Mouse (Mus musculus) liver, embryonic 13.5 days (tissue): ENCODE measurements around the gene Capn8. TPM values are rescaled to one million over a fixed set of nuclear protein-coding genes. Genes with fewer than 3 reads are reported as not detected.

Experiments used
- ATAC-seq: fragments of 200-750 bp; cut with Nextera tagmentation; 2 replicates; pipeline ENCODE4 v1.8.0; 2017; ENCODE audit warnings: low read depth, mild to moderate bottlenecking, moderate number of reproducible peaks, moderate library complexity
- DNase-seq: peaks from one replicate; pipeline ENCODE4 v3.0.0; 2022
- H3K27ac ChIP-seq: fragments of 300-500 bp; sonication (generic); 2 replicates; pipeline ENCODE4 v1.5.1; 2015; ENCODE audit warnings: moderate library complexity, mild to moderate bottlenecking, inconsistent platforms
- H3K27me3 ChIP-seq: fragments of 300-500 bp; sonication (generic); 2 replicates; pipeline ENCODE4 v1.6.1; 2015; ENCODE audit warnings: mild to moderate bottlenecking, inconsistent platforms
- H3K36me3 ChIP-seq: fragments of 300-500 bp; sonication (generic); 2 replicates; pipeline ENCODE4 v1.6.1; 2015; ENCODE audit warnings: mild to moderate bottlenecking, inconsistent platforms
- H3K4me1 ChIP-seq: fragments of 300-500 bp; sonication (generic); replicated peaks from 2 replicates; pipeline ENCODE4 v1.6.1; 2015; ENCODE audit warnings: inconsistent platforms
- H3K4me2 ChIP-seq: fragments of 300-500 bp; sonication (generic); 2 replicates; pipeline ENCODE4 v1.6.1; 2015; ENCODE audit warnings: inconsistent platforms, mild to moderate bottlenecking, moderate library complexity
- H3K4me3 ChIP-seq: fragments of 300-500 bp; sonication (generic); replicated peaks from 2 replicates; pipeline ENCODE4 v1.5.1; 2015; ENCODE audit warnings: mild to moderate bottlenecking, inconsistent platforms
- H3K9ac ChIP-seq: fragments of 300-500 bp; sonication (generic); 2 replicates; pipeline ENCODE4 v1.6.1; 2015; ENCODE audit warnings: mild to moderate bottlenecking, inconsistent platforms
- H3K9me3 ChIP-seq: fragments of 300-500 bp; sonication (generic); replicated peaks from 2 replicates; pipeline ENCODE4 v1.6.1; 2016; ENCODE audit warnings: inconsistent platforms
- WGBS: fragments of 180-500 bp; shearing (Covaris S2); methylation state at CpG from one replicate; pipeline ENCODE4 v1.1.7; 2015; ENCODE audit not compliant: insufficient replicate concordance; 5-methylcytosine and 5-hydroxymethylcytosine counted together
- polyA plus RNA-seq: library from polyadenylated mRNA; unstranded; fragments of >200 nt; fragmentation: Nextera tagmentation; extraction: Ambion mirVana; gene quantifications from 2 replicates; pipeline ENCODE4 v1.2.1, GENCODE M21; 2015

The Capn8 gene
- polyA plus RNA-seq, 1 experiment from 2014 or later: not detected

- H3K4me3 ChIP-seq: no peak overlapping the region
- WGBS: 67% methylated on average over 3 of the region's 3 CpGs
- H3K4me1 ChIP-seq: peaks cover 9% of the 10 kb centered on the region; the same call in 1 of the 2 replicates
- H3K36me3 ChIP-seq: no peaks in the 10 kb centered on the region
- no peak overlapping the region for H3K27ac ChIP-seq
- H3K4me2 ChIP-seq: no peak overlapping the region
- peaks cover 4% of the 10 kb centered on the region; the same call in 1 of the 2 replicates for H3K27me3 ChIP-seq
- no peaks in the 10 kb centered on the region for H3K9me3 ChIP-seq
- H3K9ac ChIP-seq: no peak overlapping the region
- ATAC-seq: no peak
- no peak for DNase-seq
These were observed 39.2 kb upstream of the Capn8 start for GRCm38 (mm10) chr1:182525601-182526000.

- 51% methylated on average over 13 of the region's 13 CpGs for WGBS
- Histone ChIP-seq H3K4me3 (no peak overlapping the region), H3K9me3 (no peaks in the 10 kb centered on the region), H3K4me2 (no peak overlapping the region), H3K36me3 (no peaks in the 10 kb centered on the region), H3K27me3 (peaks cover 4% of the 10 kb centered on the region; the same call in 1 of the 2 replicates), H3K27ac (no peak overlapping the region), H3K4me1 (peaks cover 9% of the 10 kb centered on the region; the same call in 1 of the 2 replicates), H3K9ac (no peak overlapping the region)
- ATAC-seq (no peak; the same call in 1 of the 2 replicates), DNase-seq (no peak)
These were observed 37.5 kb upstream of the Capn8 start for GRCm38 (mm10) chr1:182527261-182527766.

- no peak for DNase-seq
- 4% methylated on average over 19 of the region's 19 CpGs for WGBS
- peak; percentile 51; the same call in 1 of the 2 replicates for ATAC-seq
- Histone ChIP-seq H3K4me1 (peaks cover 9% of the 10 kb centered on the region; the same call in 1 of the 2 replicates), H3K9me3 (no peaks in the 10 kb centered on the region), H3K27me3 (peaks cover 4% of the 10 kb centered on the region; the same call in 1 of the 2 replicates), H3K4me3 (no peak overlapping the region), H3K27ac (no peak overlapping the region), H3K4me2 (peak overlapping the region; percentile 25), H3K9ac (no peak overlapping the region), H3K36me3 (no peaks in the 10 kb centered on the region)
These were observed 36.6 kb upstream of the Capn8 start for GRCm38 (mm10) chr1:182527921-182528858.

GRCm38 (mm10) chr1:182533583-182533982 is 31.2 kb upstream of the Capn8 start:
- Histone ChIP-seq H3K27ac (no peak overlapping the region), H3K9me3 (no peaks in the 10 kb centered on the region), H3K4me3 (no peak overlapping the region), H3K36me3 (no peaks in the 10 kb centered on the region), H3K27me3 (no peaks in the 10 kb centered on the region), H3K4me1 (peaks cover 2% of the 10 kb centered on the region; the same call in 1 of the 2 replicates), H3K4me2 (no peak overlapping the region), H3K9ac (no peak overlapping the region)
- WGBS: 46% methylated on average over 3 of the region's 3 CpGs
- ATAC-seq: no peak
- DNase-seq: no peak

GRCm38 (mm10) chr1:182535080-182535481 is 29.7 kb upstream of the Capn8 start:
- Histone ChIP-seq H3K4me3 (no peak overlapping the region), H3K4me2 (no peak overlapping the region)
- WGBS: 69% methylated on average over 3 of the region's 3 CpGs

GRCm38 (mm10) chr1:182539023-182539940 is 25.5 kb upstream of the Capn8 start:
- Histone ChIP-seq H3K27ac (no peak overlapping the region), H3K9me3 (no peaks in the 10 kb centered on the region), H3K36me3 (no peaks in the 10 kb centered on the region), H3K4me1 (no peaks in the 10 kb centered on the region), H3K9ac (0 out of 2 replicates have a peak overlapping the region, but pooled peaks have one; percentile 36), H3K4me3 (peak overlapping the region; percentile 29), H3K27me3 (no peaks in the 10 kb centered on the region), H3K4me2 (peak overlapping the region; percentile 47)
- ATAC-seq (peak; percentile 48; the same call in 1 of the 2 replicates), DNase-seq (peak; percentile 32)
- 17% methylated on average over 9 of the region's 9 CpGs for WGBS

More at GRCm38 (mm10) chr1:182535080-182535481, 29.7 kb upstream of the Capn8 start:
- Histone ChIP-seq H3K27ac (no peak overlapping the region), H3K9ac (no peak overlapping the region), H3K9me3 (no peaks in the 10 kb centered on the region), H3K36me3 (no peaks in the 10 kb centered on the region), H3K4me1 (no peaks in the 10 kb centered on the region), H3K27me3 (no peaks in the 10 kb centered on the region)
- no peak for DNase-seq
- no peak for ATAC-seq

- ATAC-seq (no peak), DNase-seq (no peak)
- H3K4me1 ChIP-seq: no peaks in the 10 kb centered on the region
- WGBS: 63% methylated on average over 5 of the region's 5 CpGs
- H3K27ac ChIP-seq: no peak overlapping the region
- H3K9me3 ChIP-seq: no peaks in the 10 kb centered on the region
- H3K4me2 ChIP-seq: no peak overlapping the region
- H3K36me3 ChIP-seq: no peaks in the 10 kb centered on the region
- no peak overlapping the region for H3K9ac ChIP-seq
- no peak overlapping the region for H3K4me3 ChIP-seq
- no peaks in the 10 kb centered on the region for H3K27me3 ChIP-seq
These were observed 22.7 kb upstream of the Capn8 start for GRCm38 (mm10) chr1:182542110-182542509.

- 40% methylated on average over 8 of the region's 8 CpGs for WGBS
- Histone ChIP-seq H3K27ac (no peak overlapping the region), H3K9me3 (no peaks in the 10 kb centered on the region)
These were observed 21.7 kb upstream of the Capn8 start for GRCm38 (mm10) chr1:182543136-182543535.

GRCm38 (mm10) chr1:182543906-182544305 is 20.9 kb upstream of the Capn8 start:
- ATAC-seq (no peak), DNase-seq (no peak)
- H3K27me3 ChIP-seq: no peaks in the 10 kb centered on the region
- H3K4me3 ChIP-seq: no peak overlapping the region
- no peak overlapping the region for H3K4me2 ChIP-seq
- no peaks in the 10 kb centered on the region for H3K36me3 ChIP-seq
- 48% methylated on average over 1 of the region's 1 CpGs for WGBS
- H3K4me1 ChIP-seq: no peaks in the 10 kb centered on the region
- H3K9me3 ChIP-seq: no peaks in the 10 kb centered on the region
- H3K9ac ChIP-seq: no peak overlapping the region
- H3K27ac ChIP-seq: no peak overlapping the region

More at GRCm38 (mm10) chr1:182543136-182543535, 21.7 kb upstream of the Capn8 start:
- H3K36me3 ChIP-seq: no peaks in the 10 kb centered on the region
- H3K4me1 ChIP-seq: no peaks in the 10 kb centered on the region
- no peak overlapping the region for H3K9ac ChIP-seq
- no peak overlapping the region for H3K4me3 ChIP-seq
- ATAC-seq (no peak), DNase-seq (no peak)
- no peak overlapping the region for H3K4me2 ChIP-seq
- no peaks in the 10 kb centered on the region for H3K27me3 ChIP-seq

- Histone ChIP-seq H3K27ac (no peak overlapping the region), H3K4me1 (0 out of 2 replicates have a peak, but pooled peaks cover 6% of the 10 kb centered on the region), H3K36me3 (no peaks in the 10 kb centered on the region), H3K4me2 (no peak overlapping the region), H3K4me3 (no peak overlapping the region), H3K9ac (no peak overlapping the region), H3K9me3 (no peaks in the 10 kb centered on the region), H3K27me3 (no peaks in the 10 kb centered on the region)
- 71% methylated on average over 8 of the region's 8 CpGs for WGBS
- DNase-seq (no peak), ATAC-seq (no peak)
These were observed 14.0 kb upstream of the Capn8 start for GRCm38 (mm10) chr1:182550761-182551160.
